Mouse (Mus musculus): ENCODE results near the gene 1110004F10Rik. TPM values are rescaled to one million over a fixed set of nuclear protein-coding genes. Genes with fewer than 3 reads are reported as not detected.

1110004F10Rik gene
- total and polyA plus RNA-seq, 3 experiments = 120 to 262 (median 196) TPM

GRCm38 (mm10) chr7:116125671-116126070 lies 86.5 kb downstream of the 1110004F10Rik start:
- TF ChIP-seq IRF4 (IDR thresholded peaks at IDR 0.05; ENCODE audit: low read depth, low read length) (no peak), HCFC1 (IDR thresholded peaks at IDR 0.05; ENCODE audit: low read depth, low read length) (no peak), SMC3 (IDR thresholded peaks at IDR 0.05; ENCODE audit: low read depth, low read length) (no peak), ETS1 (conservative IDR thresholded peaks at IDR 0.05; ENCODE audit: low read depth, low read length) (no peak), MEF2A (IDR thresholded peaks at IDR 0.05; ENCODE audit: borderline replicate concordance, low read depth, low read length) (no peak), MAX (IDR thresholded peaks at IDR 0.05; ENCODE audit: low read length) (no peak), MYC (IDR thresholded peaks at IDR 0.05; ENCODE audit: low read depth, low read length) (no peak), ELF1 (IDR thresholded peaks at IDR 0.05; ENCODE audit: low read depth, low read length) (no peak)
- Histone ChIP-seq H3K36me3 (replicated peaks in 1 of 2; ENCODE audit: control insufficient read depth in 1 of 2, insufficient read depth in 1 of 2, low read length in 1 of 2) (no peaks in the 10 kb centered on the region), H3K27ac (ENCODE audit: insufficient read depth, low read depth) (no peak overlapping the region)

GRCm38 (mm10) chr7:116127052-116127451 lies 87.9 kb downstream of the 1110004F10Rik start:
- DNase-seq (ENCODE audit: extremely low read depth) = no peak
- Histone ChIP-seq H3K27me3 (replicated peaks) (no peaks in the 10 kb centered on the region), H3K4me1 (ENCODE audit: control insufficient read depth in 1 of 2, insufficient read depth in 2 of 2) (peaks cover 3 to 12% of the 10 kb centered on the region in 2 experiments; a peak in 2 of 4 replicates), H3K9me3 (replicated peaks; ENCODE audit: low read length) (no peaks in the 10 kb centered on the region), H3K27ac (ENCODE audit: insufficient read depth, low read depth) (no peak overlapping the region), H3K79me2 (replicated peaks; ENCODE audit: control insufficient read depth, extremely low read depth, insufficient read depth, poor library complexity, severe bottlenecking) (no peaks in the 10 kb centered on the region), H3K4me2 (ENCODE audit: insufficient read depth, low read depth, poor library complexity, severe bottlenecking) (no peak overlapping the region), H3K4me3 (replicated peaks in 1 of 3; ENCODE audit: low read depth in 2 of 3, low read length in 2 of 3, poor library complexity in 1 of 3) (no peak overlapping the region), H3K9ac (ENCODE audit: insufficient read depth, low read depth) (no peak overlapping the region), H3K36me3 (replicated peaks in 1 of 2; ENCODE audit: control insufficient read depth in 1 of 2, insufficient read depth in 1 of 2, low read length in 1 of 2) (no peaks in the 10 kb centered on the region)
- in situ Hi-C loops (cut with MboI; ENCODE audit: low pct_ligation_motif_present, low pct_unique_long_range_greater_than_20kb, low sequenced_read_pairs) = loop anchor here (25.0 kb wide), 1 partner anchor 485 kb away; no protein-coding TSS in a partner anchor
- TF ChIP-seq USF1 (IDR thresholded peaks at IDR 0.05; ENCODE audit: low read depth, low read length) (no peak), MXI1 (IDR thresholded peaks at IDR 0.05; ENCODE audit: low read depth, low read length) (no peak), ZMIZ1 (IDR thresholded peaks at IDR 0.05; ENCODE audit: low read depth, low read length) (no peak), E2F4 (IDR thresholded peaks at IDR 0.05; ENCODE audit: insufficient replicate concordance, low read depth, low read length) (no peak), TBP (conservative IDR thresholded peaks at IDR 0.05; ENCODE audit: low read depth, low read length) (no peak), SMC3 (IDR thresholded peaks at IDR 0.05; ENCODE audit: low read depth, low read length) (no peak), JUN (IDR thresholded peaks at IDR 0.05; ENCODE audit: insufficient read depth, low read depth, low read length) (no peak), CHD1 (IDR thresholded peaks at IDR 0.05; ENCODE audit: low read depth, low read length) (no peak), RAD21 (IDR thresholded peaks at IDR 0.05; ENCODE audit: low read depth, low read length) (no peak), MAFK (IDR thresholded peaks at IDR 0.05; ENCODE audit: insufficient replicate concordance, low read length) (no peak)
- dilution Hi-C loops (cut with MboI; ENCODE audit: extremely low pct_ligation_motif_present, extremely low pct_unique_long_range_greater_than_20kb, low sequenced_read_pairs) = no loop called here

More at GRCm38 (mm10) chr7:116125671-116126070, 86.5 kb downstream of the 1110004F10Rik start:
- in situ Hi-C loops (cut with MboI; ENCODE audit: low pct_ligation_motif_present, low pct_unique_long_range_greater_than_20kb, low sequenced_read_pairs) (loop anchor here (25.0 kb wide), 1 partner anchor 487 kb away; no protein-coding TSS in a partner anchor), dilution Hi-C loops (cut with MboI; ENCODE audit: extremely low pct_ligation_motif_present, extremely low pct_unique_long_range_greater_than_20kb, low sequenced_read_pairs) (no loop called here)
- no peaks in the 10 kb centered on the region for H3K79me2 ChIP-seq (replicated peaks; ENCODE audit: control insufficient read depth, extremely low read depth, insufficient read depth, poor library complexity, severe bottlenecking)
- no peaks in the 10 kb centered on the region for H3K27me3 ChIP-seq (replicated peaks)
- H3K4me1 ChIP-seq (ENCODE audit: control insufficient read depth in 1 of 2, insufficient read depth in 2 of 2) = peaks cover 3 to 8% of the 10 kb centered on the region in 2 experiments; a peak in 1 of 4 replicates
- DNase-seq (ENCODE audit: extremely low read depth) = no peak
- H3K9me3 ChIP-seq (replicated peaks; ENCODE audit: low read length) = no peaks in the 10 kb centered on the region
- H3K4me2 ChIP-seq (ENCODE audit: insufficient read depth, low read depth, poor library complexity, severe bottlenecking) = no peak overlapping the region
- H3K9ac ChIP-seq (ENCODE audit: insufficient read depth, low read depth) = no peak overlapping the region
- H3K4me3 ChIP-seq (replicated peaks in 1 of 3; ENCODE audit: low read depth in 2 of 3, low read length in 2 of 3, poor library complexity in 1 of 3) = no peak overlapping the region
